Mouse (Mus musculus) heart, adult 8-10 months (tissue): ENCODE measurements around the gene Sema3b. TPM values are rescaled to one million over a fixed set of nuclear protein-coding genes. Genes with fewer than 3 reads are reported as not detected.
A peak's percentile ranks its signal among the peaks of the same experiment; 100 is the strongest.
"Not testable (repeated sequence)": the region's sequence is repeated elsewhere in the genome, so short reads cannot be mapped to it uniquely, and the experiment has no call there.

Experiments
- DNase-seq: peaks from one replicate; pipeline ENCODE4 v3.0.0; 2022; ENCODE audit warnings: low spot score
- total RNA-seq, 4 experiments: library from RNA; stranded (reverse); gene quantifications; 2 replicates each; pipeline ENCODE4 v1.2.4; 2022

Sema3b gene
- total RNA-seq, 4 experiments from 2014 or later = 21.1 to 33.0 (median 24.2) TPM

GRCm38 (mm10) chr9:107570016-107570415, 39.0 kb downstream of the Sema3b start:
- no peak for DNase-seq

- no peak for DNase-seq
These were observed 39.8 kb downstream of the Sema3b start for GRCm38 (mm10) chr9:107569270-107569669.

- peak; percentile 86 for DNase-seq
These were observed 40.4 kb downstream of the Sema3b start for GRCm38 (mm10) chr9:107568331-107569261.

DNA sequence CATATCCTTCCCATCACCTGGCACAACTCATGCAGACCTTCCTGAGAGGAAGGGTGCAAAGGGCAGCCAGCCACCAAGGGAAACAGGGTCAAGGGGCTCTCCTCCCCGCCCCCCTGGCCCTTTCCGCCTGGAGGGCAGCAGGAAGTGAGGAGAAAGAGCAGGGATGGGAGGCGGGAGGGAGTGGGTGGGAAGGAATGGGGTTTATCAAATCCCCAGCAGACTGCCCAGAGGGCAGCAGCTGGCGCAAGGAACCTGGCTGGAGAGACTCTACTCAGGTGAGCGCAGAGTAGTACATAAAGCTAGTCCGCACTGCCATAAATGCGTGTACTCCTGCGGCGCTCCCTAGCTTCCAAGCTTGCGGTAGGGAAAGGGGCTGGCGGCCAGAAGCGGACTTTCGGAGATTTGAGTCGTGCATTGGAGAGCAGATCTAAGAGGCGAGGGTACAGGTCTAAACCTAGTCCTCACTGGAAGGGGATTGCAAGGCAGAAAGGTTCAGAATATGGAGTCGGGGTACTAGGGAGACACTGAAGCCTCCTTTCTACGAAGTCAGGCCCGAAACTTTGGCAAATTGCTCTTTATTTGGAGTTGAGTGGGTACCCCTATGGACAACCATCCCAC, 41.2 kb downstream of the Sema3b start, which contains the start of gene Hyal2:
Gene Hyal2, plus strand, starts transcription at position 244 of the 618 bp plus-strand sequence.
- DNase-seq = no peak

- peak; percentile 87 for DNase-seq
These were observed 42.2 kb downstream of the Sema3b start for GRCm38 (mm10) chr9:107566855-107567254.

- peak; percentile 85 for DNase-seq
These were observed 42.9 kb downstream of the Sema3b start for GRCm38 (mm10) chr9:107566041-107566709.

DNA sequence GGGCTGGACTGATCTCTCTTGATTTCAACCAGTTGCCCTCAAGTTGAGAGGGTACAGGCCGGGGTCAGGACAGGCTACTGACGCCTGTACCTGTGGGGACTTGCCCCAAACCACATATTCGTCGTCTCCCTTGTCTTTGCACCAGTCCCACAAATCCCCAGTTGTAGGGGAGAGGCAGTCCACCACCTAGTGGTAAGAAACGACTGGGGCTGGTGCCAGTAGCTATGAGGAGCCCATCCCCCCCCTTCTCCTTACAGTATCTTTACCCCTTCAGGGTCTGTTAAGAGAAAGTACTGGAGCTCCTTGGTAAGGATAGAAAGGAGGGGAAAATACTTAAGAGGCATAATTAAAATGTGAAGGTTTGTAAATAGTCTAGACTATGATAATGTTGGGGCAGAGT, 43.5 kb downstream of the Sema3b start:
- DNase-seq = not testable (repeated sequence)

DNA sequence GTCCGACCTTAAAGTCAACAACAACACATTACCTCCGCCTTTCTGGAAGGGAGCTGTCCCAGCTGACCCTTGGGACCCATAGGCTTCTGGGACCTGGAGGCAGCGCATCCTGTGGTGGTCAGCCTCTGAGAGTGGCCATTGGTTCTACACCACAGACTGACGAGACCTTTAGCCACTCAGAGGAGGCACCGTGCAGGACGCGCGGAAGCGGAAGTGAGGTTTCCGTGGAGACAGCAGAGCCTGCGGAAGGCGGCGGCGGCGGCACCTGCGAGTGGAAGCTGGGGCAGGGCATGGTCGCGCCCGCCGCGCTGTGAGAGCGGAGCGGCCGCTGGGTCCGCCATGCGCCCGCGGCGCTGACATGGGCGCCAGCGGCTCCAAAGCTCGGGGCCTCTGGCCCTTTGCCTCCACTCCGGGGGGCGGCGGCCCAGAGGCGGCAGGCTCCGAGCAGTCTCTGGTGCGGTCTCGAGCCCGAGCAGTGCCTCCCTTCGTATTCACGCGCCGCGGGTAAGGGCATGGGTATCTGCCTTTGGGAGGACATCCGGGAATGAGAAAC, 45.9 kb downstream of the Sema3b start, which contains the start of gene Tusc2:
Gene Tusc2, plus strand, starts transcription at position 227 of the 553 bp plus-strand sequence.
- DNase-seq = peak; percentile 98

DNA sequence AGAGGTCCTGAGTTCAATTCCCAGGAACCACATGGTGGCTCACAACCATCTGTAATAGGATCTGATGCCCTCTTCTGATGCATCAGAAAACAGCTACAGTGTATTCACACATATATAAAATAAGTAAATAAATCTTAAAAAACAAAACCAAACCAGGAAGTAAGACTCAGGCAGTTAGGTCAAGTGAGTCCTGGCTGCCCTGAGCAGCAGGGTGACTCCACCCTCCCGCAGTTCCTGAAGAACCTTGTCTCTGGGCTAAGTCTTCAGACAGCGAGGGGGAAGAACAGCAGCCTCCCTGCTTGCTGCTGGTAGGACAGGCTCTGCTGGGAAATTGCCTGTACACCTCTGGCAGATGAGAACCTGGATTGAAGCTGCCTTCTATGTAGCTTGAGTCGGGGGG, 52.7 kb downstream of the Sema3b start:
- DNase-seq = no peak

DNA sequence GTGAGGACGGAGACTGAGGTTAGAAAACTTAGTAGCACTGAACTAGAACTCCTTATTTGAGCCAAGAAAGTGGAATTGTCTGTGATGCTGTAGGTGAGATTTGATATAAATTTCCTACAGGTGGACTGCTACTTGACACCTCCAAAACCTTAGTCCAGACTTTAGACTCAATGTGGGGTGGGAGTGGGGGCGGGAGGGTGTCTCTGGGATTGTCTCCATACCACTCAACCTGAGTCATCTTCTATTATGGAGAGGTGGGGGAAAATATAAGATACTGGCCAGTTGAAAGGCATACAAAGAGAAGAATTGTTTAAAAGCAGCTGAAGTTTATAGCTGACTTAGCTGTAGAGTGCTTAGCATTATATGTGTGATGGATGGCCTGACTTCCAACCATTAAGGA, 53.3 kb downstream of the Sema3b start:
- DNase-seq = no peak

DNA sequence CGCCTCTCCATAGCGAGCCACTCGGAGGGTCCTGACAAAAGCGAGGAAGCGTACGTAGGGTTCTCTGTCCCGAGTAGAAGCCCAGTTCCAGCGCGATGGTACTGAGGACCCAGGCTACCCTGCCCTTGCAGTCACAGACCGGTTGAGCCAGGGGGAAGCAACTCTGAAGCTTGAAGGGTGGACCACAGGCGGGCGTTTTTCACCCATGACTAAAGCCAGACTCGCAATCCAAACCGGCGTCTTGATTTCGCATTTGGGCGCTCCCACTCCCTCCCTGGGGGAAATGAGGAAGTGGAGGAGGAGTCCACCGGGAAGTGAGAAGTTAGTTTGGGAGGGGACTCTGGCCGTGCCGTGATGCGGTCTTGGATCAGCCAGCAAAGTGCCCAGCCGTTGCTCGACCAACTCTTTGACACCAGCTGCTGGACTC, 54.0 kb downstream of the Sema3b start:
- DNase-seq = peak; percentile 89

- peak; percentile 92 for DNase-seq
These were observed 54.7 kb downstream of the Sema3b start for GRCm38 (mm10) chr9:107554319-107554825.

GRCm38 (mm10) chr9:107553541-107554318, 55.3 kb downstream of the Sema3b start:
- DNase-seq = no peak

DNA sequence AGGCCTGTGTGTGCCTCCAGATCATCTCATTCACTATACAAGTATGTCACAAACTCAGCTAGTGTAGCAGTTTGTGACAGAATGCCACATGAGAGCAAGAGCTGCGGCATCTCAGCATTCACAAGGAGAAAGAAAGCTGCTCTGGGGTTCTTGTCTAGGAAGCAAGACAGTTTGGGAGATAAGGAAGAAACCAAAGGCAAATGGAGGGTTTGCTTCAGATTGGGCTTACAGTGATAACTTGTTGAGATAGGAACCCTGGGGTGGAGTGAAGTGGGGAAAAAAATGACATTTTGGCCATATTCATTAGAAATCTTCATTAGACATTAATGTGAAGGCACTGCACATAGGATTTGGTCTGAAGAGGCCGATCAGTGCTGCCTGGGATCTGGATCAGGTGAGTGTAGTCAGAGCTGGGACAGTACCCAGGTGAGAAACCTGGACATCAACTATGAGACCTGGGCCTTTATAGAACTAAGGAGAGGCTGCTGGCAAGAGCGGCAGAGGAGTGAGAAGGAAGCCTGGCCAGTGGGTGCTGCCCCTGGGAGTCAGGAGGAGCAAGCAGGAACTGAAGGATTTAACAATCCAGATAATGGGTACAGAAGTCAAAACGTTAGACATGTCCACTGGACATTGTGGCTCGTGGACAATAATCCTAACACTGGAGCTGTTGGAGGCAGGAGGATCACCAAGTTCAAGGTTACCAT, 56.2 kb downstream of the Sema3b start:
- DNase-seq = no peak

- no peak for DNase-seq
These were observed 57.1 kb downstream of the Sema3b start for GRCm38 (mm10) chr9:107551890-107552355.

DNA sequence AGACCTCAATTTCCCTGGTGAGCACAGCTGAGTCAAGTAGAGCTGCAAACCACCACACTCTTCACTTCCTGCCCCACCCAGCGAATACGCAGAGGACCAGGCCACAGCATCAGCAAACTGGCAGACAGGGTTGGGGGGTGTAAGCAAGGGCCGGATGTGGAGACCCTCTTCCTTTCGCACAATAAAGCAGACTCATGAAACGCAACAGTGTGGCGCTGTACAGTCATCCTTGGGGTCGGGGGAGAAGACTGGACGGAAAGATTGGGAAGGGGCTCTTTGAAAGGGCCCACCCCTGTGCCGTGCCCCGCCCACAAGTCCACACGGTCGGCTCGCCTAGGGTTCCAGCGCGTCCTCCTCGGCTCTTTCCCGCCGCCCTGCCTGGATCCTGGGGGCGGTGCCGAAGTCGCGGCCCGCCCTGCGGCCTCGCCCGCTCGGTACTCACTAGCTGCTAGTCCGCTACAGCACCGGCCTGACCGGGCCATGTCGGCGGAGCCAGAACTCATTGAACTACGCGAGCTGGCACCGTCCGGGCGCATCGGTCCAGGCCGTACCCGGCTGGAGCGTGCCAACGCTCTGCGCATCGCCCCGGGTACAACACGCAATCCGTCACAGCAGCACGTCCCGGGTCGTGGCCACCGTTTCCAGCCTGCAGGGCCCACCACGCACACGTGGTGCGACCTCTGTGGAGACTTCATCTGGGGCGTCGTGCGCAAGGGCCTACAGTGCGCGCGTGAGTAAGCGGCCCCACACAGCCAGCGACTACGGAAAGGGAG, 57.7 kb downstream of the Sema3b start, which contains the start of gene Rassf1:
Gene Rassf1, plus strand, starts transcription at position 439 of the 773 bp plus-strand sequence.
- DNase-seq = peak; percentile 61

GRCm38 (mm10) chr9:107550491-107551116, 58.4 kb downstream of the Sema3b start:
- no peak for DNase-seq

DNA sequence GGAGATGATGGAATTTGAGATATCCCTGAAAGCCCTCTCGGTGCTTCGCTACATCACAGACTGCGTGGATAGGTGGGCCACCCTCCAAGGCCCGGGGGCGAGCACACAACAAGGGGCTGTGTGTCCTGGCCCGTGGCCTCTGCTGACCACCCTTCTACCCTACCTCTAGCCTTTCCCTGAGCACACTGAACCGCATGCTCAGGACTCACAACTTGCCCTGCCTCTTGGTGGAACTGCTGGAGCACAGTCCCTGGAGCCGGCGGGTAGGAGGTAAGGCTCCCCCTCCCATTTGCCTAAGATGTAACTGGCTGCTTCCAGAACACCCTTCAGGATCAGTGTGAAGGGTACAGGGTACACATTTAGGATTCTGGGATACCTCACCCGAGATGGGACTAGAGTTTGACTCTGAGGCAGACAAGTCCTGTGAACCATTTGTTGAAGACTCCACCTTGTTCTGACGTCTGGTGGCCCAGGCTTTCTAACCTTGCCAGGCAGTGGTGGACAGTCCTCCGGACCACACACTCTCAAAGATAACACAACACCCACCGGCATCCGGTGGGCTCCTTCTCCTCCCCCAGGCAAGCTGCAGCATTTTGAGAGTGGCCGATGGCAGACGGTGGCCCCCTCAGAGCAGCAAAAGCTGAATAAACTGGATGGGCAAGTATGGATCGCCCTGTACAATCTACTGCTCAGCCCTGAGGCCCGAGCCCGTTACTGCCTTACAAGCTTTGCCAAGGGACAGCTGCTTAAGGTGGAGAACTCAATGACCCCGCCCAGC, 59.5 kb downstream of the Sema3b start:
- no peak for DNase-seq
